ENCODE assay signal across 23 mouse cellular contexts in genomic region chr9:57706496-57706895, GRCm38 (mm10). TPM values are rescaled to one million over a fixed set of nuclear protein-coding genes. Genes with fewer than 3 reads are reported as not detected.
"Had no signal": no experiment of that assay in that cellular context is flagged by ENCODE, and none has a peak within 500 bp of the region (broad histone marks: within the 10 kb centered on the region; RNA-seq: fewer than 3 reads in every experiment).

No protein-coding gene starts in this region.

- H3K4me3 ChIP-seq: neural tube, embryonic 12.5 days; neural tube, embryonic 13.5 days; neural tube, embryonic 15.5 days; stomach, embryonic 15.5 days had no signal

- H3K9me3 ChIP-seq: neural tube, embryonic 15.5 days had no signal

- H3K9ac ChIP-seq: neural tube, embryonic 12.5 days; neural tube, embryonic 13.5 days; neural tube, embryonic 15.5 days; stomach, embryonic 15.5 days had no signal

- H3K4me2 ChIP-seq: neural tube, embryonic 12.5 days; neural tube, embryonic 13.5 days; neural tube, embryonic 15.5 days; stomach, embryonic 15.5 days had no signal

- H3K4me1 ChIP-seq: stomach, embryonic 15.5 days had no signal

- H3K27ac ChIP-seq: neural tube, embryonic 12.5 days; neural tube, embryonic 13.5 days; neural tube, embryonic 15.5 days; stomach, embryonic 15.5 days had no signal

- H3K36me3 ChIP-seq: neural tube, embryonic 12.5 days; neural tube, embryonic 13.5 days; neural tube, embryonic 15.5 days; stomach, embryonic 15.5 days had no signal

- H3K27me3 ChIP-seq: neural tube, embryonic 12.5 days; neural tube, embryonic 13.5 days; neural tube, embryonic 15.5 days; stomach, embryonic 15.5 days had no signal

- DNase-seq: retina, postnatal 1 day; right cerebral cortex, adult 18-20 months; right cerebral cortex, postnatal 14 days; right cerebral cortex, postnatal 25 days; right cerebral cortex, postnatal 4 days; spleen, adult 18-20 months; thymus, adult 18-20 months; thymus, adult 2 months; thymus, postnatal 14 days; thymus, postnatal 25 days; thymus, postnatal 36 days; thymus, postnatal 4 days had no signal

RNA-seq across cellular contexts. Expression of gene Cyp1a1, which starts 18.8 kb away (rescaled TPM):
- total RNA-seq: neutrophil, adult 5-6 weeks had no signal
- polyA plus RNA-seq: neural tube, embryonic 12.5 days; stomach, embryonic 14.5 days; stomach, embryonic 15.5 days had no signal

RNA-seq across cellular contexts. Expression of gene Cyp1a2, which starts 23.0 kb away (rescaled TPM):
- total RNA-seq: neutrophil, adult 5-6 weeks had no signal
- polyA plus RNA-seq: neural tube, embryonic 12.5 days; neural tube, embryonic 13.5 days; neural tube, embryonic 14.5 days; neural tube, embryonic 15.5 days; small intestine, adult 2 months; spleen, adult 2 months; stomach, embryonic 14.5 days; stomach, embryonic 15.5 days; stomach, embryonic 16.5 days; urinary bladder, adult 2 months had no signal
